Mouse (Mus musculus): Measurements from ENCODE around the gene Il22ra1.

- TF ChIP-seq GATA1 (IDR thresholded peaks at IDR 0.05; ENCODE audit: low read length) (no peak), TAL1 (IDR thresholded peaks at IDR 0.05; ENCODE audit: low read length) (no peak)
Observed at GRCm38 (mm10) chr4:135706045-135706444, 21.9 kb upstream of the Il22ra1 start.

All from erythroblast, embryonic 14.5 days (primary cell).